Mouse (Mus musculus): Measurements from ENCODE around the gene Casc3. TPM values are rescaled to one million over a fixed set of nuclear protein-coding genes. Genes with fewer than 3 reads are reported as not detected.

The Casc3 gene
- polyA plus RNA-seq, 1 experiment from 2014 or later, result 23.1 TPM

DNA sequence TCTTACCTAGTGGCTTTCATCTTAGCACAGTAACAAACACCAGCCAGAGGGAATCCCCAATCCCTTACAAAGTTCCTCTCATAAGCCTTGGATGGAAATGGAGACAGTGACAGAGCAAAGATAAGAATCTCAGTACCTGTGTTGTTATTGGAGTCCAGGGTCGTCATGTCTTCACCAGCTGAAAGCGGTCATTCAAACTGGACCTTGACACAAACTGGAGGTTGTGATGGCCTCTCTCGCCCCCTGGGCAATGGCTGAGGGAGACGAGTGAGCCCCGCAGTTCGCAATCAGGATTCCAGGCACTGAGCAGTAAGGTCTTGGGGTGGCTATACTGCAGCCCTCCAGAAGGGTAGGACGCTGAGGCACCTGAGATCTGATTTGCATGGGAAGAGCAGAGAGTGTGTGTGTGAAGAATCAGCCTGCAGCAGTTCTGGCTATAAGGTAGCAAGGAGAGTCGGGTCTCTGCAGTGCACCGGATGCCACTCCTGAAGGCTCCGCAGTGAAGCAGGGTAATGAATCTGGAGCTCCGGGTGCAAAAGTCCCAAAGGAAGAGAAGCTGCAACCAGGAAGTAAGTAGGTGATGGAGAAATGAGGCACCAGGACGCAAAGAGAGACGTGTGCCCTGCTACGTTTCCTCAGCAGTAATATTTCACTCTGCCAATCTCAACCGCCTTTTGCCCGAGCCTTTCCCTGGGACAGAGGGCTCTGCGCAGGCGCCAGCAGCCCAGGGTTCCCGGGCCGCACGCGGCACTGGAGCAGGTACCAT, 29.9 kb upstream of the Casc3 start, which contains the start of gene Nr1d1:
Gene Nr1d1 (minus strand): TSS at position 752 of the 766 bp plus-strand sequence.
- no peak for ATAC-seq (ENCODE audit: extremely low read depth, insufficient number of reproducible peaks, low FRiP score, low TSS enrichment)
- peak within 1 kb of the TSS; percentile 83 for H3K9ac ChIP-seq
- no peaks in the 10 kb centered on the region for H3K9me3 ChIP-seq
- under 1% methylated on average over 22 of the region's 22 CpGs for WGBS
- peak within 1 kb of the TSS; percentile 58 for H3K4me3 ChIP-seq
- H3K4me2 ChIP-seq, result peak within 1 kb of the TSS; percentile 85
- H3K4me1 ChIP-seq, result peaks cover 81% of the 10 kb centered on the region
- no peaks in the 10 kb centered on the region for H3K27me3 ChIP-seq (replicated peaks)
- H3K36me3 ChIP-seq, result peaks cover 19% of the 10 kb centered on the region
- H3K27ac ChIP-seq (replicated peaks), result peak within 1 kb of the TSS; percentile 99

DNA sequence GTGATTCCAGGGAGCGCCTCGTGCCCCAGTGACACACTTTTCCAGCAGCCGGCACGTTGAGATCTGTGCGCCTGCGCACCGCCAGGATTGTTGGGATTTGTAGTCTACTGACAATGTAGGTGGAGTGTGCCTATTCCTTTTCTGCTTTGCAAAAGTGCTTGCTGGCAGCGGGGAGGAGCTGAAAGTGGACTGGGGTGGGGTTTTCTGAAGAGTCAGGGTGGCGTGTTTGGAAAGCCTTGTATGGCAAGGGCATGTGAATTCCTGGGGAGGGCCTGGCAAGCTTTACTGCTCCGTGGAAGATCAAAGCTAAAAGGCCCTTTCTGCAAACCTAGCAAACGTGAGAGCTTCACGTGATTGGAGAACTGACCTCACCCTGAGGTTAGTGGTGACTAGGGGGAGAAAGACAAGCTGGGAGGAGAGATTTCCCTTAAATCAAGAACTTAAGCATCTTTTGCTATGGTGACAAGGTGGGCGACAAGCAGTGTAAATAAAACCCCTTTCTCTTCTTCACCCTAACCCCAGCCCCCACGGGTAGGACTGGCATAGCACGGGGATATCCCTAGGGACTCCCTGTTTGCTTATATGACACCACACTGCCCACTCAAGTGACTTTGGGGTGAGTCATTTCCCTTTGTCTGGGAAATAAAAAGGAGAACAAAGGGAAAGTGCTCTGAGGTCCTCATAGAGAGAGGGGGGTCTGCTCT, 29.2 kb upstream of the Casc3 start:
- peaks cover 12% of the 10 kb centered on the region for H3K36me3 ChIP-seq
- no peaks in the 10 kb centered on the region for H3K27me3 ChIP-seq (replicated peaks)
- H3K4me1 ChIP-seq, result peaks cover 73% of the 10 kb centered on the region
- WGBS, result 3% methylated on average over 15 of the region's 15 CpGs
- peak overlapping the region; percentile 99 for H3K27ac ChIP-seq (replicated peaks)
- peak overlapping the region; percentile 85 for H3K4me2 ChIP-seq
- H3K4me3 ChIP-seq, result peak overlapping the region; percentile 58
- peak overlapping the region; percentile 83 for H3K9ac ChIP-seq
- H3K9me3 ChIP-seq, result no peaks in the 10 kb centered on the region
- peak; percentile 66 for ATAC-seq (ENCODE audit: extremely low read depth, insufficient number of reproducible peaks, low FRiP score, low TSS enrichment)

DNA sequence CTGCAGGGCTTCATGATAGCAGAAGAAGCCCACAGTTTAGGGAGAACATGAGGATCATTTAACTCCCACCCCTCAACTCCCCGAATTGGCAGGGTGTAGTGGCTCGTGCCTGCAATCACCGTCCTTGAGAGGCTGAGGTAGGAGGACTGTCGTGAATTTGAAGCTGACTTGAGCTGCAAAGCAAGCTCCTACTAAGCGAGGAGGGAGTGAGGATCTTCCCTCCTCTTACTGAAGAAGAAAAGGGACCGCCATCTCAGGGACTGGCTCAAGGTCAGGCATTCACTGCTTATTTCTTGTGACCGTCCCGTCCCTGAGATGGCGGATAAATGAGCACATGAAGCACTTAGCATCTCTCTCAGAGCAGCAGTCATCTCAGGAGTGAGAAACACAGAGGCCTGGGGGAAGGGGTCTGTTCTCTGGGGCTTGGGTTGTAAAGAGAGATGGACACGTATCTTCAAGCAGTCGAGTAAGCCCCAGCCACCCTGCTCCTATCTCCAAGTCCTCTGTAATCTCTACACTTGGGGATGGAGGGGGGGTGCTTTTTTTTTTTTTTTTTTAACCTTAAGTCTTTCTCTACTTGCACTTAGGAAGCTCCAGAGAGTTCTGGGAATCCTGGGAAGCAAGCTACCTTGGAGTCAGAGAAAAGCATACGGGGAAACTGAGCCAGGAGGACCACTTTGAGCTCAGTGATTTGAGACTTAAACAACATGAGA, 28.5 kb upstream of the Casc3 start:
- H3K36me3 ChIP-seq, result peaks cover 5% of the 10 kb centered on the region
- H3K4me3 ChIP-seq, result peak overlapping the region; percentile 58
- no peak for ATAC-seq (ENCODE audit: extremely low read depth, insufficient number of reproducible peaks, low FRiP score, low TSS enrichment)
- 25% methylated on average over 12 of the region's 12 CpGs for WGBS
- H3K9me3 ChIP-seq, result no peaks in the 10 kb centered on the region
- peak overlapping the region; percentile 99 for H3K27ac ChIP-seq (replicated peaks)
- peaks cover 68% of the 10 kb centered on the region for H3K4me1 ChIP-seq
- peak overlapping the region; percentile 85 for H3K4me2 ChIP-seq
- no peaks in the 10 kb centered on the region for H3K27me3 ChIP-seq (replicated peaks)
- peak overlapping the region; percentile 81 for H3K9ac ChIP-seq

DNA sequence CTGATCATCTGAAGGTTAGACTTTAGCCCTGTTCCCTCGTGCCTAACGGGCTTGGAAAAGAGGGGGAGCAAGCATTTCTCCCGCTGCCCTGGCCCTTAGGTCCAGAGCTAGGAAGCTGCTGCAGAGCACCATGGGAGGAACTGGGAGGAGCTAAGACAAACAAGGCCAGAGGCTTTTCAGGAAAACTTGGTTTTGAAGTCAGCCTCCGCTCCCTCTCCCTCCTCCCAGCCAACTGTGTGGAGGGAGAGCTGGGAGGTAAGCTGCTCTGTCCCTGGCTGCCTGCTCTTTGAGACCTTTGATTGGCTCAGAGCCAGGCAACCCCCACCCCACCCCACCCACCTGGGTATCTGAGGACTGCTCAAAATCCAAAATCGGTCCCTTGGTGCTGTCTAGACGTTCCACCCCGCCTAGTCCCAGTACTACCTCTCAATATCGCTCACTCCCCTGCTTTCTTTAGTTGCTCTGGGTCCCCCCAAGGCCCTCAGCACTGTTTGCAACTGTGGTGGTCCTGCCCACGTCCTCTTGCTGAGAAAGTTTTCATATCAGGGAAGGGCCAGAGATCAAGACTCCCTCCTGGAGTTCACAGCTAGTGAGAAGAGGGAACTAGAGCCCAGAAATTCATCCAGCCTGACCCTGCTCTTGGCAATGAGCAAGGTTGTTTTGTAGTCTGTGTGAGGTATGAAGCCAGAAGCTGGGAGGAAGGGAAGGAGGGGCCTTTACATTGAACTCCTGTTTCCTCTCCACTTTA, 27.7 kb upstream of the Casc3 start:
- no peak for ATAC-seq (ENCODE audit: extremely low read depth, insufficient number of reproducible peaks, low FRiP score, low TSS enrichment)
- Histone ChIP-seq H3K9ac (peak overlapping the region; percentile 81), H3K9me3 (no peaks in the 10 kb centered on the region), H3K4me2 (peak overlapping the region; percentile 85), H3K27ac (replicated peaks) (peak overlapping the region; percentile 99), H3K36me3 (no peaks in the 10 kb centered on the region), H3K27me3 (replicated peaks) (no peaks in the 10 kb centered on the region), H3K4me3 (peak overlapping the region; percentile 11), H3K4me1 (peaks cover 68% of the 10 kb centered on the region)
- 15% methylated on average over 9 of the region's 9 CpGs for WGBS

- no peak overlapping the region for H3K4me2 ChIP-seq
- peak overlapping the region; percentile 99 for H3K27ac ChIP-seq (replicated peaks)
- H3K36me3 ChIP-seq, result no peaks in the 10 kb centered on the region
- H3K27me3 ChIP-seq (replicated peaks), result no peaks in the 10 kb centered on the region
- ATAC-seq (ENCODE audit: extremely low read depth, insufficient number of reproducible peaks, low FRiP score, low TSS enrichment), result no peak
- H3K9ac ChIP-seq, result 0 out of 2 replicates have a peak overlapping the region, but pooled peaks have one; percentile 50
- H3K4me3 ChIP-seq, result no peak overlapping the region
- H3K9me3 ChIP-seq, result no peaks in the 10 kb centered on the region
- H3K4me1 ChIP-seq, result peaks cover 68% of the 10 kb centered on the region
Observed at GRCm38 (mm10) chr11:98777888-98778287, 26.8 kb upstream of the Casc3 start.

DNA sequence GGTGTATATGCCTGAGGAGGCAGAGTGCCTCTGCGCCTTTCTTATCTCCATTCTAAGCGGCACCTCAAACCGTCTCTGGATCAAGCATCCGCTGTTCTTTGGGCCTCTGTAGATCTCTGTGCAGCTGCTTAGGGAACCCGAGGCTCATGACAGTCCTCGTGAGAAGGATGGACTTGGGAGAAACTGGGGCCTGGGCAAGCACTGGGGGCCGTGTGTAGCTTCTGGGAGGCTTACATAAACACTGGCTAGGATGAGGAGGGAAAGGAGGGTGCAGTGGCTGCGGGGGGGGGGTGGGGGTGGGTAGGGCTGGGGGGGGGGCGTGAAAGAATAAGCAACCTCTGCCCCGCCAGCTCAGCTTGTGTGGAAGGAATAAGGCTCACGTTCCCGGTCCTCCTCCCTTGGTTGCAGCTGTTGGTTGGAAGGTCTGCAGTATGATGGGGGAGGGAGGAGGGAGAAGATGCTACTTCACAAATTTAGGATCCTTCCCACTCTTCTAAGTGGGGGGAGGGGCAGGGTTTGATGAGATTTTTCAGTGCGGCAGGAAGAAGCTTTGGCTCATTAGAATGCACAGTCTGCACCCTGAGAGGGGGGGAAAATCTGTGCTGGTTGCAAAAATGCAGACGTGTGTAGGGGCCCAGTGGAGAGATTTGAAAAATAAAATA, 22.7 kb upstream of the Casc3 start:
- no peak overlapping the region for H3K4me3 ChIP-seq
- peaks cover 69% of the 10 kb centered on the region for H3K4me1 ChIP-seq
- no peaks in the 10 kb centered on the region for H3K27me3 ChIP-seq (replicated peaks)
- peak overlapping the region; percentile 98 for H3K27ac ChIP-seq (replicated peaks)
- H3K9ac ChIP-seq, result peak overlapping the region; percentile 78
- H3K9me3 ChIP-seq, result no peaks in the 10 kb centered on the region
- peak overlapping the region; percentile 67 for H3K4me2 ChIP-seq
- no peak for ATAC-seq (ENCODE audit: extremely low read depth, insufficient number of reproducible peaks, low FRiP score, low TSS enrichment)
- WGBS, result 13% methylated on average over 14 of the region's 14 CpGs
- no peaks in the 10 kb centered on the region for H3K36me3 ChIP-seq

DNA sequence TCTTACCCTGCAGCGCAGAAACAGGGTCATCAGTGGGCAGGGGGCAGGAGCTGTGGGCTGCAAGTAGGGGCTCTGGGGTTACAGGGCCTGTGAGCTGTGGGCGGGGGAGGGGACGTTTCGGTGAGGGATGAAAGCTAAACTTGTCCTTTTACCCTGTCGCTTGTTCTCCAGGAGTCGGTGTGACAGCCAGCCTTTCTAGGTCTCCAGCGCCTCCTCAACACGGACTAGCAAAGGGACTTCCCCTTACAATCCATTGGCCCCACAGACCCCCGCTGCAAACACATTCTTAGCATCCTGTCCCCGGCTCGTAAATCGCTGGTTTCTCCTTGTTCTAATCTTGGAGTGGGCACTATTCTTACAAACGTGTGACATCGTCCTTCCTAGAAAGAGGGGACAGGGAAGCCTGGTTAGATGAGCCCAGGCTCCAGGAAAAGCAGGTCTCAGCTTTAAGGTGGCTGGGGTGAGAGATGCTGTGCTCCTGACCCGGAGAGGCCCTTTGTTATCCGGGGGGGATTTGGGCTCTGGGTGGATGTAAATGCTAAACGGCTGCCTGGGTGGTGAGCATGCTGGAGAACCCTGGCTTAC, 22.0 kb upstream of the Casc3 start:
- 5% methylated on average over 17 of the region's 17 CpGs for WGBS
- Histone ChIP-seq H3K27me3 (replicated peaks) (no peaks in the 10 kb centered on the region), H3K4me1 (peaks cover 69% of the 10 kb centered on the region), H3K4me2 (peak overlapping the region; percentile 67), H3K9me3 (no peaks in the 10 kb centered on the region), H3K9ac (peak overlapping the region; percentile 78), H3K27ac (replicated peaks) (peak overlapping the region; percentile 98), H3K4me3 (peak overlapping the region; percentile 40), H3K36me3 (no peaks in the 10 kb centered on the region)
- no peak for ATAC-seq (ENCODE audit: extremely low read depth, insufficient number of reproducible peaks, low FRiP score, low TSS enrichment)

DNA sequence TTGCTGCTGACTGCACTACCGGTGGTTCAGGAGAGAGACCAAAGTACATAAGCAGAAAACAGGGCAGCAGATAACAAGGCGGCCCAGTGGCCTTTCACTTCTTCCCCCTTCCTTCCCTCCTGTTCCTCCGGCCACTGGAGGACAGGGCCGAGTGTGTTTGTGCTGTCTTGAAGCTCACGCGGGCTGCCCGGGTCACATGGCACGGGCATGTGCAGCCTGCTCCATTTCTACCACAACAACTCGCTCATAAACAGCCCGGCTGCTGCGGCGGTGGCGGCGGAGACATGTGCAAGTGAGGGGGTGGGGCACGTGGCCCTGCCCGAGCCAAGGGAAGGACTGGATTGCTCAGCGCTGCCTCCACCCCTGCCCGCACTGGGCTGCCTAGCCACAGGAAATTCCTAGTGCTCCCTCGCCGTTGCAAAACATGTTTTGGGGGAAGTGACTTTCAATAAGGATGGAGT, 21.4 kb upstream of the Casc3 start:
- Histone ChIP-seq H3K4me1 (peaks cover 70% of the 10 kb centered on the region), H3K4me2 (peak overlapping the region; percentile 67), H3K27me3 (replicated peaks) (no peaks in the 10 kb centered on the region), H3K36me3 (no peaks in the 10 kb centered on the region), H3K27ac (replicated peaks) (peak overlapping the region; percentile 98), H3K9ac (peak overlapping the region; percentile 78), H3K4me3 (peak overlapping the region; percentile 40), H3K9me3 (no peaks in the 10 kb centered on the region)
- WGBS, result under 1% methylated on average over 20 of the region's 20 CpGs
- peak; percentile 56 for ATAC-seq (ENCODE audit: extremely low read depth, insufficient number of reproducible peaks, low FRiP score, low TSS enrichment)

DNA sequence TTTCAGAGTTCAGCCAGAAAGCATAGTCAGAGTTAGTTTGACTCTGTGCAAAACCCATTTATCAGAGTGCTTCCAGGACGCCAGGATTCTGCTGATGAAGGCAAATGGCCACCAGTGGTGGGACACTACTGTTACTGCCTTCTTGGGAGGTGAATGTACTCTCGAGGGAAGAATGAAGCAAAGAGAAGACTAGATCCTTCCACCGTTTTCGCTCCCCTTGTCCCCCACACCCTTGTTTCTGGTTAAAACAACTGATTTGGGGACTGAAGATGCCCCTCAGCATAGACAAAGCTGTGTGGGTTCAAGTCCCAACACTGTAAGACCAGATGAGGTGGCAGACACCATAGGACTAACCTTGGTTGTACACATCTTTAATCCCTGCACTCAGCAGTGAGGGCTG, 20.6 kb upstream of the Casc3 start:
- Histone ChIP-seq H3K36me3 (no peaks in the 10 kb centered on the region), H3K9me3 (no peaks in the 10 kb centered on the region), H3K4me2 (peak overlapping the region; percentile 67), H3K4me1 (peaks cover 74% of the 10 kb centered on the region), H3K27me3 (replicated peaks) (no peaks in the 10 kb centered on the region), H3K4me3 (no peak overlapping the region), H3K27ac (replicated peaks) (peak overlapping the region; percentile 98), H3K9ac (peak overlapping the region; percentile 78)
- ATAC-seq (ENCODE audit: extremely low read depth, insufficient number of reproducible peaks, low FRiP score, low TSS enrichment), result no peak
- 64% methylated on average over 4 of the region's 4 CpGs for WGBS

- H3K9ac ChIP-seq, result peak overlapping the region; percentile 74
- H3K4me3 ChIP-seq, result no peak overlapping the region
- H3K27ac ChIP-seq (replicated peaks), result peak overlapping the region; percentile 98
- peaks cover 80% of the 10 kb centered on the region for H3K4me1 ChIP-seq
- H3K36me3 ChIP-seq, result no peaks in the 10 kb centered on the region
- H3K9me3 ChIP-seq, result no peaks in the 10 kb centered on the region
- peak overlapping the region; percentile 67 for H3K4me2 ChIP-seq
- H3K27me3 ChIP-seq (replicated peaks), result no peaks in the 10 kb centered on the region
- ATAC-seq (ENCODE audit: extremely low read depth, insufficient number of reproducible peaks, low FRiP score, low TSS enrichment), result no peak
- 53% methylated on average over 10 of the region's 10 CpGs for WGBS
Observed at GRCm38 (mm10) chr11:98785214-98785613, 19.5 kb upstream of the Casc3 start.
